Mouse (Mus musculus): ENCODE measurements around the gene Pakap.

The Pakap gene

GRCm38 (mm10) chr4:57574181-57574580 is 6.2 kb downstream of the Pakap start:
- ATAC-seq (ENCODE audit: low TSS enrichment), result no peak

GRCm38 (mm10) chr4:57574646-57575045 is 6.7 kb downstream of the Pakap start:
- ATAC-seq (ENCODE audit: low TSS enrichment), result peak; percentile 9; the same call in 1 of the 2 replicates

- no peak for ATAC-seq (ENCODE audit: low TSS enrichment)
Measured at GRCm38 (mm10) chr4:57575686-57576085, 7.7 kb downstream of the Pakap start.

- no peak for ATAC-seq (ENCODE audit: low TSS enrichment)
Measured at GRCm38 (mm10) chr4:57576095-57576494, 8.1 kb downstream of the Pakap start.

GRCm38 (mm10) chr4:57579683-57580082 is 11.7 kb downstream of the Pakap start:
- no peak for ATAC-seq (ENCODE audit: low TSS enrichment)

- no peak for ATAC-seq (ENCODE audit: low TSS enrichment)
Measured at GRCm38 (mm10) chr4:57585281-57585800, 17.4 kb downstream of the Pakap start.

GRCm38 (mm10) chr4:57586933-57587658 is 19.1 kb downstream of the Pakap start:
- ATAC-seq (ENCODE audit: low TSS enrichment), result no peak

- ATAC-seq (ENCODE audit: low TSS enrichment), result no peak
Measured at GRCm38 (mm10) chr4:57588356-57588755, 20.4 kb downstream of the Pakap start.

- ATAC-seq (ENCODE audit: low TSS enrichment), result no peak
Measured at GRCm38 (mm10) chr4:57592751-57593150, 24.8 kb downstream of the Pakap start.

GRCm38 (mm10) chr4:57599946-57600345 is 32.0 kb downstream of the Pakap start:
- no peak for ATAC-seq (ENCODE audit: low TSS enrichment)

GRCm38 (mm10) chr4:57600685-57601457 is 32.9 kb downstream of the Pakap start:
- ATAC-seq (ENCODE audit: low TSS enrichment), result no peak

GRCm38 (mm10) chr4:57601458-57601835 is 33.5 kb downstream of the Pakap start:
- no peak for ATAC-seq (ENCODE audit: low TSS enrichment)

GRCm38 (mm10) chr4:57601903-57602617 is 34.1 kb downstream of the Pakap start:
- ATAC-seq (ENCODE audit: low TSS enrichment), result no peak

- no peak for ATAC-seq (ENCODE audit: low TSS enrichment)
Measured at GRCm38 (mm10) chr4:57606258-57606657, 38.3 kb downstream of the Pakap start.

GRCm38 (mm10) chr4:57607247-57607942 is 39.4 kb downstream of the Pakap start:
- ATAC-seq (ENCODE audit: low TSS enrichment), result peak; percentile 93

GRCm38 (mm10) chr4:57611303-57612077 is 43.5 kb downstream of the Pakap start:
- no peak for ATAC-seq (ENCODE audit: low TSS enrichment)

- ATAC-seq (ENCODE audit: low TSS enrichment), result peak; percentile 44; the same call in 1 of the 2 replicates
Measured at GRCm38 (mm10) chr4:57612716-57613115, 44.7 kb downstream of the Pakap start.

- no peak for ATAC-seq (ENCODE audit: low TSS enrichment)
Measured at GRCm38 (mm10) chr4:57614686-57615085, 46.7 kb downstream of the Pakap start.

- ATAC-seq (ENCODE audit: low TSS enrichment), result no peak
Measured at GRCm38 (mm10) chr4:57618743-57619142, 50.8 kb downstream of the Pakap start.

GRCm38 (mm10) chr4:57622816-57623215 is 54.8 kb downstream of the Pakap start:
- peak; percentile 97 for ATAC-seq (ENCODE audit: low TSS enrichment)

- ATAC-seq (ENCODE audit: low TSS enrichment), result no peak
Measured at GRCm38 (mm10) chr4:57624819-57625218, 56.8 kb downstream of the Pakap start.
